Mouse (Mus musculus): Measurements from ENCODE around the gene Ascc1. TPM values are rescaled to one million over a fixed set of nuclear protein-coding genes. Genes with fewer than 3 reads are reported as not detected.

The Ascc1 gene
- polyA plus RNA-seq, 1 experiment, result 99.2 TPM

- Histone ChIP-seq H3K27ac (ENCODE audit: control insufficient read depth, insufficient read depth, low read depth, low read length) (peak overlapping the region; percentile 90), H3K4me1 (ENCODE audit: control insufficient read depth, insufficient read depth, low read length) (peaks cover 14% of the 10 kb centered on the region), H3K4me3 (ENCODE audit: control insufficient read depth, low read depth, low read length) (no peak overlapping the region), H3K36me3 (ENCODE audit: control insufficient read depth, insufficient read depth, low read length) (no peaks in the 10 kb centered on the region), H3K27me3 (ENCODE audit: control insufficient read depth, insufficient read depth, low read length) (no peaks in the 10 kb centered on the region)
- no peak for TF ChIP-seq POLR2A (IDR thresholded peaks at IDR 0.05; ENCODE audit: control insufficient read depth, low read depth, low read length)
- TF ChIP-seq CTCF (IDR thresholded peaks at IDR 0.05; ENCODE audit: control insufficient read depth, insufficient read depth, insufficient replicate concordance, low read depth, low read length), result no peak
Observed at GRCm38 (mm10) chr10:59977715-59978343, 24.8 kb upstream of the Ascc1 start.

GRCm38 (mm10) chr10:59978401-59978800 lies 24.2 kb upstream of the Ascc1 start:
- no peaks in the 10 kb centered on the region for H3K36me3 ChIP-seq (ENCODE audit: control insufficient read depth, insufficient read depth, low read length)
- no peak overlapping the region for H3K4me3 ChIP-seq (ENCODE audit: control insufficient read depth, low read depth, low read length)
- peak overlapping the region; percentile 90 for H3K27ac ChIP-seq (ENCODE audit: control insufficient read depth, insufficient read depth, low read depth, low read length)
- no peaks in the 10 kb centered on the region for H3K27me3 ChIP-seq (ENCODE audit: control insufficient read depth, insufficient read depth, low read length)
- peaks cover 13% of the 10 kb centered on the region for H3K4me1 ChIP-seq (ENCODE audit: control insufficient read depth, insufficient read depth, low read length)
- TF ChIP-seq CTCF (IDR thresholded peaks at IDR 0.05; ENCODE audit: control insufficient read depth, insufficient read depth, insufficient replicate concordance, low read depth, low read length) (no peak), POLR2A (IDR thresholded peaks at IDR 0.05; ENCODE audit: control insufficient read depth, low read depth, low read length) (no peak)

GRCm38 (mm10) chr10:59978873-59979743 lies 23.5 kb upstream of the Ascc1 start:
- H3K4me3 ChIP-seq (ENCODE audit: control insufficient read depth, low read depth, low read length), result no peak overlapping the region
- H3K4me1 ChIP-seq (ENCODE audit: control insufficient read depth, insufficient read depth, low read length), result peaks cover 12% of the 10 kb centered on the region
- H3K27ac ChIP-seq (ENCODE audit: control insufficient read depth, insufficient read depth, low read depth, low read length), result peak overlapping the region; percentile 90
- TF ChIP-seq POLR2A (IDR thresholded peaks at IDR 0.05; ENCODE audit: control insufficient read depth, low read depth, low read length) (no peak; the same call in 1 of the 2 replicates), CTCF (IDR thresholded peaks at IDR 0.05; ENCODE audit: control insufficient read depth, insufficient read depth, insufficient replicate concordance, low read depth, low read length) (no peak)
- H3K36me3 ChIP-seq (ENCODE audit: control insufficient read depth, insufficient read depth, low read length), result no peaks in the 10 kb centered on the region
- no peaks in the 10 kb centered on the region for H3K27me3 ChIP-seq (ENCODE audit: control insufficient read depth, insufficient read depth, low read length)

- no peak for TF ChIP-seq CTCF (IDR thresholded peaks at IDR 0.05; ENCODE audit: control insufficient read depth, insufficient read depth, insufficient replicate concordance, low read depth, low read length)
- Histone ChIP-seq H3K27ac (ENCODE audit: control insufficient read depth, insufficient read depth, low read depth, low read length) (peak overlapping the region; percentile 27; the same call in 1 of the 2 replicates), H3K4me1 (ENCODE audit: control insufficient read depth, insufficient read depth, low read length) (peaks cover 7% of the 10 kb centered on the region), H3K36me3 (ENCODE audit: control insufficient read depth, insufficient read depth, low read length) (no peaks in the 10 kb centered on the region), H3K27me3 (ENCODE audit: control insufficient read depth, insufficient read depth, low read length) (no peaks in the 10 kb centered on the region), H3K4me3 (ENCODE audit: control insufficient read depth, low read depth, low read length) (no peak overlapping the region)
Observed at GRCm38 (mm10) chr10:59980815-59981244, 21.8 kb upstream of the Ascc1 start.

- Histone ChIP-seq H3K27ac (ENCODE audit: control insufficient read depth, insufficient read depth, low read depth, low read length) (no peak overlapping the region), H3K4me1 (ENCODE audit: control insufficient read depth, insufficient read depth, low read length) (peaks cover 7% of the 10 kb centered on the region), H3K36me3 (ENCODE audit: control insufficient read depth, insufficient read depth, low read length) (no peaks in the 10 kb centered on the region), H3K4me3 (ENCODE audit: control insufficient read depth, low read depth, low read length) (no peak overlapping the region), H3K27me3 (ENCODE audit: control insufficient read depth, insufficient read depth, low read length) (no peaks in the 10 kb centered on the region)
- TF ChIP-seq CTCF (IDR thresholded peaks at IDR 0.05; ENCODE audit: control insufficient read depth, insufficient read depth, insufficient replicate concordance, low read depth, low read length), result no peak
- no peak for TF ChIP-seq POLR2A (IDR thresholded peaks at IDR 0.05; ENCODE audit: control insufficient read depth, low read depth, low read length)
Observed at GRCm38 (mm10) chr10:59981336-59981735, 21.3 kb upstream of the Ascc1 start.

- TF ChIP-seq CTCF (IDR thresholded peaks at IDR 0.05; ENCODE audit: control insufficient read depth, insufficient read depth, insufficient replicate concordance, low read depth, low read length) (no peak), POLR2A (IDR thresholded peaks at IDR 0.05; ENCODE audit: control insufficient read depth, low read depth, low read length) (no peak)
- peaks cover 7% of the 10 kb centered on the region for H3K4me1 ChIP-seq (ENCODE audit: control insufficient read depth, insufficient read depth, low read length)
- no peak overlapping the region for H3K4me3 ChIP-seq (ENCODE audit: control insufficient read depth, low read depth, low read length)
- no peaks in the 10 kb centered on the region for H3K36me3 ChIP-seq (ENCODE audit: control insufficient read depth, insufficient read depth, low read length)
- no peak overlapping the region for H3K27ac ChIP-seq (ENCODE audit: control insufficient read depth, insufficient read depth, low read depth, low read length)
- no peaks in the 10 kb centered on the region for H3K27me3 ChIP-seq (ENCODE audit: control insufficient read depth, insufficient read depth, low read length)
Observed at GRCm38 (mm10) chr10:59981792-59982191, 20.8 kb upstream of the Ascc1 start.

- no peaks in the 10 kb centered on the region for H3K27me3 ChIP-seq (ENCODE audit: control insufficient read depth, insufficient read depth, low read length)
- H3K36me3 ChIP-seq (ENCODE audit: control insufficient read depth, insufficient read depth, low read length), result no peaks in the 10 kb centered on the region
- H3K4me1 ChIP-seq (ENCODE audit: control insufficient read depth, insufficient read depth, low read length), result peaks cover 7% of the 10 kb centered on the region
- no peak overlapping the region for H3K4me3 ChIP-seq (ENCODE audit: control insufficient read depth, low read depth, low read length)
- TF ChIP-seq POLR2A (IDR thresholded peaks at IDR 0.05; ENCODE audit: control insufficient read depth, low read depth, low read length) (no peak), CTCF (IDR thresholded peaks at IDR 0.05; ENCODE audit: control insufficient read depth, insufficient read depth, insufficient replicate concordance, low read depth, low read length) (no peak)
- H3K27ac ChIP-seq (ENCODE audit: control insufficient read depth, insufficient read depth, low read depth, low read length), result no peak overlapping the region
Observed at GRCm38 (mm10) chr10:59982379-59982873, 20.2 kb upstream of the Ascc1 start.

Data from testis, adult 2 months (tissue).